Mouse (Mus musculus) CH12.LX (cell line): ENCODE results near the gene Angptl6. TPM values are rescaled to one million over a fixed set of nuclear protein-coding genes. Genes with fewer than 3 reads are reported as not detected.

Source experiments
- DNase-seq: peaks from one replicate; pipeline ENCODE4 v3.0.0-alpha.2; 2013; ENCODE audit errors: extremely low read depth
- H3K27ac ChIP-seq: 2 replicates; pipeline ENCODE4 v1.5.1; 2012; ENCODE audit warnings: low read depth, mild to moderate bottlenecking, control low read depth, moderate library complexity; ENCODE audit not compliant: insufficient read depth
- H3K27me3 ChIP-seq: replicated peaks from 2 replicates; pipeline ENCODE3; 2012; ENCODE audit warnings: inconsistent platforms
- H3K36me3 ChIP-seq, 2 experiments: replicated peaks in 1 of 2; 2 replicates each; pipeline versions ENCODE3 to v1.6.1; 2012; ENCODE audit warnings: inconsistent platforms in 1 of 2, low read length in 1 of 2, mild to moderate bottlenecking in 1 of 2, mixed read lengths in 1 of 2, moderate library complexity in 1 of 2; ENCODE audit not compliant: control insufficient read depth in 1 of 2, insufficient read depth in 1 of 2
- H3K4me1 ChIP-seq, 2 experiments: 2 replicates each; pipeline ENCODE4 v1.6.1; 2012; ENCODE audit warnings: inconsistent platforms in 1 of 2, moderate library complexity in 1 of 2; ENCODE audit not compliant: insufficient read depth in 2 of 2, control insufficient read depth in 1 of 2
- H3K4me2 ChIP-seq: 2 replicates; pipeline ENCODE4 v1.6.1; 2012; ENCODE audit warnings: low read depth, mild to moderate bottlenecking, control low read depth; ENCODE audit not compliant: poor library complexity, insufficient read depth, severe bottlenecking
- H3K4me3 ChIP-seq, 3 experiments: fragments of 150-350 bp in 1 of 3; sonication (generic) in 1 of 3; replicated peaks in 1 of 3; 2 replicates each; pipeline versions ENCODE3 to v1.5.1; 2011 to 2012; ENCODE audit warnings: low read depth in 2 of 3, low read length in 2 of 3, mild to moderate bottlenecking in 2 of 3, moderate library complexity in 2 of 3, control low read depth in 1 of 3, improper control_type of control experiment in 1 of 3, inconsistent platforms in 1 of 3, mixed read lengths in 1 of 3; ENCODE audit not compliant: poor library complexity in 1 of 3
- H3K79me2 ChIP-seq: replicated peaks from 2 replicates; pipeline ENCODE4 v1.6.1; 2012; ENCODE audit warnings: mild to moderate bottlenecking, moderate library complexity; ENCODE audit not compliant: control insufficient read depth, poor library complexity, insufficient read depth, severe bottlenecking; ENCODE audit errors: extremely low read depth
- H3K9ac ChIP-seq: 2 replicates; pipeline ENCODE4 v1.6.1; 2012; ENCODE audit warnings: low read depth, mild to moderate bottlenecking, control low read depth, moderate library complexity; ENCODE audit not compliant: insufficient read depth
- H3K9me3 ChIP-seq: replicated peaks from 2 replicates; pipeline ENCODE3; 2012; ENCODE audit warnings: low read length, inconsistent platforms, mixed read lengths
- BHLHE40 ChIP-seq: IDR thresholded peaks from 2 replicates; pipeline ENCODE4 v1.6.1; 2011; ENCODE audit warnings: mild to moderate bottlenecking, low read depth, low read length, improper control_type of control experiment
- CHD1 ChIP-seq: IDR thresholded peaks from 2 replicates; pipeline ENCODE4 v1.6.1; 2012; ENCODE audit warnings: low read depth, low read length, improper control_type of control experiment, inconsistent platforms
- CTCF ChIP-seq, 2 experiments: IDR thresholded peaks in 1 of 2; conservative IDR thresholded peaks in 1 of 2; 2 replicates each; pipeline ENCODE4 v1.5.1; 2011 to 2012; ENCODE audit warnings: low read depth in 2 of 2, low read length in 2 of 2, improper control_type of control experiment in 1 of 2, inconsistent platforms in 1 of 2, mild to moderate bottlenecking in 1 of 2, moderate library complexity in 1 of 2
- E2F4 ChIP-seq: IDR thresholded peaks from 2 replicates; pipeline ENCODE4 v1.6.1; 2011; ENCODE audit warnings: low read depth, low read length, improper control_type of control experiment; ENCODE audit not compliant: insufficient replicate concordance
- EP300 ChIP-seq: IDR thresholded peaks from 2 replicates; pipeline ENCODE4 v1.6.1; 2011; ENCODE audit warnings: low read length, improper control_type of control experiment
- JUN ChIP-seq: IDR thresholded peaks from 2 replicates; pipeline ENCODE4 v1.6.1; 2011; ENCODE audit warnings: low read depth, mild to moderate bottlenecking, low read length, improper control_type of control experiment, moderate library complexity; ENCODE audit not compliant: insufficient read depth
- JUND ChIP-seq: conservative IDR thresholded peaks from 2 replicates; pipeline ENCODE4 v1.6.1; 2011; ENCODE audit warnings: low read depth, low read length, improper control_type of control experiment
- KAT2A ChIP-seq: IDR thresholded peaks from 2 replicates; pipeline ENCODE4 v1.6.1; 2012; ENCODE audit warnings: low read length, improper control_type of control experiment, inconsistent platforms; ENCODE audit not compliant: insufficient replicate concordance
- MAFK ChIP-seq: IDR thresholded peaks from 2 replicates; pipeline ENCODE4 v1.6.1; 2011; ENCODE audit warnings: low read length, improper control_type of control experiment; ENCODE audit not compliant: insufficient replicate concordance
- MXI1 ChIP-seq: IDR thresholded peaks from 2 replicates; pipeline ENCODE4 v1.6.1; 2011; ENCODE audit warnings: mild to moderate bottlenecking, low read depth, low read length, improper control_type of control experiment
- MYC ChIP-seq: IDR thresholded peaks from 2 replicates; pipeline ENCODE4 v1.6.1; 2011; ENCODE audit warnings: low read depth, mild to moderate bottlenecking, improper control_type of control experiment, low read length
- NELFE ChIP-seq: IDR thresholded peaks from 2 replicates; pipeline ENCODE4 v1.6.1; 2011; ENCODE audit warnings: low read depth, low read length, improper control_type of control experiment
- NRF1 ChIP-seq: IDR thresholded peaks from 2 replicates; pipeline ENCODE4 v1.6.1; 2014; ENCODE audit warnings: low read depth, mild to moderate bottlenecking, inconsistent platforms, low read length, improper control_type of control experiment, moderate library complexity
- PAX5 ChIP-seq: IDR thresholded peaks from 2 replicates; pipeline ENCODE4 v1.6.1; 2012; ENCODE audit warnings: low read length, inconsistent platforms, mixed read lengths
- POLR2AphosphoS2 ChIP-seq: IDR thresholded peaks from 2 replicates; pipeline ENCODE4 v1.6.1; 2011; ENCODE audit warnings: low read depth, low read length, improper control_type of control experiment
- RAD21 ChIP-seq: IDR thresholded peaks from 2 replicates; pipeline ENCODE4 v1.6.1; 2011; ENCODE audit warnings: low read depth, mild to moderate bottlenecking, low read length, improper control_type of control experiment, moderate library complexity
- SIN3A ChIP-seq: IDR thresholded peaks from 2 replicates; pipeline ENCODE4 v1.6.1; 2012; ENCODE audit warnings: low read length, improper control_type of control experiment, inconsistent platforms
- SMC3 ChIP-seq: IDR thresholded peaks from 2 replicates; pipeline ENCODE4 v1.6.1; 2011; ENCODE audit warnings: low read depth, low read length, improper control_type of control experiment
- TCF12 ChIP-seq: IDR thresholded peaks from 2 replicates; pipeline ENCODE4 v1.6.1; 2014; ENCODE audit warnings: low read depth, mild to moderate bottlenecking, inconsistent platforms, low read length, improper control_type of control experiment
- USF1 ChIP-seq: IDR thresholded peaks from 2 replicates; pipeline ENCODE4 v1.6.1; 2014; ENCODE audit warnings: low read depth, mild to moderate bottlenecking, inconsistent platforms, low read length, improper control_type of control experiment
- ZC3H11A ChIP-seq: IDR thresholded peaks from 2 replicates; pipeline ENCODE4 v1.6.1; 2012; ENCODE audit warnings: low read depth, mild to moderate bottlenecking, inconsistent platforms, low read length, improper control_type of control experiment
- ZMIZ1 ChIP-seq: IDR thresholded peaks from 2 replicates; pipeline ENCODE4 v1.6.1; 2012; ENCODE audit warnings: low read depth, mild to moderate bottlenecking, inconsistent platforms, low read length, improper control_type of control experiment
- ZNF384 ChIP-seq: IDR thresholded peaks from 2 replicates; pipeline ENCODE4 v1.6.1; 2012; ENCODE audit warnings: low read depth, low read length, improper control_type of control experiment, inconsistent platforms
- dilution Hi-C: fragments of 300-500 bp; cut with MboI; formaldehyde crosslinking; loops from 2 replicates; pipeline ENCODE4 v1.14.3; 2020; ENCODE audit warnings: low sequenced_read_pairs; ENCODE audit not compliant: extremely low pct_unique_long_range_greater_than_20kb, extremely low pct_ligation_motif_present
- in situ Hi-C: fragments of 300-500 bp; cut with MboI; formaldehyde crosslinking; loops from 3 replicates; pipeline ENCODE4 v1.14.3; 2019; ENCODE audit warnings: low sequenced_read_pairs, low pct_ligation_motif_present, low pct_unique_long_range_greater_than_20kb, mixed read lengths
- polyA plus RNA-seq: library from polyadenylated mRNA; unstranded; fragments of >175 nt; gene quantifications from 2 replicates; pipeline ENCODE4 v1.2.1, GENCODE M21; 2012; ENCODE audit warnings: low read depth; ENCODE audit not compliant: insufficient read length
- total RNA-seq, 2 experiments: library from RNA; depleted of rRNA; stranded (reverse); fragments of 300-350 nt in 1 of 2; fragments of >200 nt in 1 of 2; gene quantifications; 2 replicates each; pipeline ENCODE4 v1.2.3; 2012 to 2014

The Angptl6 gene
- total and polyA plus RNA-seq, 3 experiments = 0.57 to 11.8 (median 2.0) TPM

- in situ Hi-C loops = no loop called here
- H3K9me3 ChIP-seq = no peaks in the 10 kb centered on the region
- H3K4me1 ChIP-seq = peaks cover 11 to 50% of the 10 kb centered on the region in 2 experiments
- H3K4me3 ChIP-seq = no peak overlapping the region
- DNase-seq = no peak
- H3K36me3 ChIP-seq = peaks cover 71 to 73% of the 10 kb centered on the region in 2 experiments
- TF ChIP-seq ZMIZ1 (no peak), E2F4 (no peak), MAFK (no peak), CHD1 (no peak), TCF12 (no peak), PAX5 (no peak), USF1 (no peak), MYC (no peak), KAT2A (no peak), JUN (no peak), NELFE (no peak)
- no peak overlapping the region; the same call in 1 of the 2 replicates for H3K27ac ChIP-seq
- H3K4me2 ChIP-seq = no peak overlapping the region
- dilution Hi-C loops = no loop called here
- H3K9ac ChIP-seq = no peak overlapping the region
- no peaks in the 10 kb centered on the region for H3K27me3 ChIP-seq
- H3K79me2 ChIP-seq = peaks cover 35% of the 10 kb centered on the region
Measured at GRCm38 (mm10) chr9:20891339-20892103, 12.0 kb upstream of the Angptl6 start.

GRCm38 (mm10) chr9:20890411-20890810 lies 10.9 kb upstream of the Angptl6 start:
- in situ Hi-C loops (no loop called here), dilution Hi-C loops (no loop called here)
- Histone ChIP-seq H3K4me2 (no peak overlapping the region), H3K9me3 (no peaks in the 10 kb centered on the region), H3K27ac (no peak overlapping the region), H3K36me3 (peaks cover 61 to 62% of the 10 kb centered on the region in 2 experiments), H3K27me3 (no peaks in the 10 kb centered on the region), H3K9ac (no peak overlapping the region), H3K79me2 (peaks cover 24% of the 10 kb centered on the region), H3K4me3 (no peak overlapping the region), H3K4me1 (peaks cover 6 to 43% of the 10 kb centered on the region in 2 experiments)
- TF ChIP-seq NRF1 (no peak), CHD1 (no peak), ZNF384 (no peak), EP300 (no peak), SIN3A (no peak), MXI1 (no peak), MYC (no peak), SMC3 (no peak), ZC3H11A (no peak), E2F4 (no peak), CTCF (conservative IDR thresholded peaks at IDR 0.05 in 1 of 2, IDR thresholded peaks at IDR 0.05 in 1 of 2; ENCODE audit: low read depth in 2 of 2, low read length in 2 of 2) (no peak), RAD21 (no peak), POLR2AphosphoS2 (no peak), NELFE (no peak), JUND (no peak), JUN (no peak), BHLHE40 (no peak)
- DNase-seq = no peak
